Mouse (Mus musculus) small intestine, adult 2 months (tissue): ENCODE results near the gene Rnf121.
"Not testable (repeated sequence)": the region's sequence is repeated elsewhere in the genome, so short reads cannot be mapped to it uniquely, and the experiment has no call there.

Source experiments
- CTCF ChIP-seq: fragments of 200-500 bp; IDR thresholded peaks from 2 replicates; pipeline ENCODE4 v1.5.1; 2012; ENCODE audit warnings: low read depth, mild to moderate bottlenecking, control low read depth, inconsistent platforms, low read length, moderate library complexity, mixed read lengths; ENCODE audit not compliant: insufficient replicate concordance, insufficient read length; ENCODE audit errors: extremely low read depth
- POLR2A ChIP-seq: fragments of 200-500 bp; IDR thresholded peaks from 2 replicates; pipeline ENCODE4 v1.6.1; 2012; ENCODE audit warnings: low read depth, mild to moderate bottlenecking, control low read depth, inconsistent platforms, low read length, moderate library complexity

DNA sequence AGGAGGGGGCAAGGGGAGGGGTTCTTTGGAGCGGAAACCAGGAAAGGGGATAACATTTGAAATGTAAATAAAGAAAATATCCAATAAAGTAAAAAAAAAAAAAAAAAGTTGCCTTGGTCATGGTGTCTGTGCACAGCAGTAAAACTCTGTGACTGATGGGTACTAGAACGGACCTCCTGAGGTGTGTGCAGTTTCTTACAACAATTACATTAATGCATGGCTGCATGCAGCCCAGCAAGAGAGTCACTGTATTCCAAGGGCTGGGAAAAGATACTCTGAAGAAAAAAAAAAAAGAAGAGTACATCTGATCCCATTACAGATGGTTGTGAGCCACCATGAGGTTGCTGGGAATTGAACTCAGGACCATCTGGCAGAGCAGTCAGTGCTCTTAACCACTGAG is 44.3 kb downstream of the Rnf121 start:
- TF ChIP-seq POLR2A, CTCF: not testable (repeated sequence)
